Mouse (Mus musculus): ENCODE measurements around the gene Ppfibp2. TPM values are rescaled to one million over a fixed set of nuclear protein-coding genes. Genes with fewer than 3 reads are reported as not detected.

Gene Ppfibp2
- 1 to 10 TPM in 1 of 2 experiments, not detected in 1; 1.4 TPM for polyA plus RNA-seq (2017; shearing (Covaris generic))

GRCm38 (mm10) chr7:107594857-107595402 is at the start of gene Ppfibp2:
Gene Ppfibp2 (plus strand): TSS chr7:107595207.

DNA sequence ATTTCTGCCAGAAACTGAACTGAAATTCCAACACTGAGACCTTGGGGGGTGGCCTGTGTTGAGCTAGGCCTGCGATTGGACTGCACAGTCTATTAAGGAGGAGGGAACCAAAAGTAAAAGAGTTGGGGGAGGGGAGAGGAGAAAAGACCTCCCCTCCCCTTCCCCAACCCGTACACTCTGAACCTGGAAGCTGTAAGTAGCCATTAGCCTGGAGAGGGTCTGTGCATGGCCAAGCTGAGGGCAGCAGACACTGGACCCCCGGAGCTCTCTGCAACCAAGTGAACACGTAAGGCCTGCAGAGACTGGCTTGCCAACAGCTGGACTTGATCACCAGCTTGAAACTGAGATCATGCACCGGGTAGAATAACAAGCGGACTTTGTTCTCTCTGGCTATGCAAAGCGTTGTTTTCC is 27.7 kb upstream of the Ppfibp2 start, which contains the start of gene Olfml1:
Gene Olfml1, plus strand, starts transcription at position 186 of the 411 bp plus-strand sequence.

DNA sequence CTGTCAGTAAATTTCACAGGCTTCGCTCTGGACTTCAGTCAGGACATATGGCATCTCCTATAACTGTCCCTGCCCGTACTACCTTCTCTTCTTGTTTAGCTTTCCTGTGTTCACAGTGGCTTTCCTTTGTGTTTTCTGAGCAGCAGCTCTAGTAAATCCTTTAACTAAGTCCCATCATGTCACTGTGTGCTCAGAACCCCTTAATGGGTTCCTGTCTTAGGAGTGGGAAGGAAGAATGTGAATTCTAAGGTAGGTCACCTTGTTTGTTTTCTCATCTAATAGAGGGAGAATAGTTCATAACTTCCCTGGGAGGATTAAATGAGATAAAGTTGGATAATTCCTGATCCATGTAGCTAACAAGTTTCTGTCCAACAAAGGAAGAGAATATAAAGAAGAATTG is 30.1 kb downstream of the Ppfibp2 start, which contains the start of gene 5330417H12Rik:
Gene 5330417H12Rik, minus strand, starts transcription at position 101 of the 400 bp plus-strand sequence.

GRCm38 (mm10) chr7:107757308-107758151 is 162.5 kb downstream of the Ppfibp2 start, which contains the start of gene Cyb5r2:
Gene Cyb5r2 (minus strand): TSS chr7:107758032.

Other genes starting within 250 kb of the Ppfibp2 start
- gene Syt9, start 224.5 kb upstream of the Ppfibp2 start, polyA plus RNA-seq (2017; shearing (Covaris generic)): not detected
- gene Olfml1, start 27.8 kb upstream of the Ppfibp2 start, polyA plus RNA-seq (2017; shearing (Covaris generic)): not detected
- not detected for gene 5330417H12Rik, start 30.0 kb downstream of the Ppfibp2 start, polyA plus RNA-seq (2017; shearing (Covaris generic))
- gene Cyb5r2, start 162.8 kb downstream of the Ppfibp2 start, polyA plus RNA-seq (2017; shearing (Covaris generic)): not detected
- gene Ovch2, start 206.0 kb downstream of the Ppfibp2 start, polyA plus RNA-seq (2017; shearing (Covaris generic)): not detected
- not detected for gene Olfr467, start 217.1 kb downstream of the Ppfibp2 start, polyA plus RNA-seq (2017; shearing (Covaris generic))
- gene Olfr469, start 230.3 kb downstream of the Ppfibp2 start, polyA plus RNA-seq (2017; shearing (Covaris generic)): not detected

Data from activated CD4-positive, CD25-positive, alpha-beta regulatory T cell (primary cell).